Mouse (Mus musculus): ENCODE measurements around the gene Rbfox1. TPM values are rescaled to one million over a fixed set of nuclear protein-coding genes. Genes with fewer than 3 reads are reported as not detected.

Gene Rbfox1
- total RNA-seq, 2 experiments from 2014 or later: 410 to 420 TPM

- no peak for DNase-seq
Observed at GRCm38 (mm10) chr16:7040691-7041090, 1155.5 kb downstream of the Rbfox1 start.

GRCm38 (mm10) chr16:7047421-7047820 is 1162.3 kb downstream of the Rbfox1 start:
- no peak for DNase-seq

- no peak for DNase-seq
Observed at GRCm38 (mm10) chr16:7049162-7049971, 1164.2 kb downstream of the Rbfox1 start.

GRCm38 (mm10) chr16:7050945-7051344 is 1165.8 kb downstream of the Rbfox1 start:
- no peak for DNase-seq

GRCm38 (mm10) chr16:7051991-7052390 is 1166.8 kb downstream of the Rbfox1 start:
- DNase-seq: no peak

- DNase-seq: no peak
Observed at GRCm38 (mm10) chr16:7052408-7052807, 1167.3 kb downstream of the Rbfox1 start.

GRCm38 (mm10) chr16:7057789-7058188 is 1172.6 kb downstream of the Rbfox1 start:
- no peak for DNase-seq

- peak; percentile 42 to 51 for DNase-seq
Observed at GRCm38 (mm10) chr16:7058556-7058955, 1173.4 kb downstream of the Rbfox1 start.

- DNase-seq: no peak
Observed at GRCm38 (mm10) chr16:7059596-7059995, 1174.4 kb downstream of the Rbfox1 start.

- DNase-seq: no peak
Observed at GRCm38 (mm10) chr16:7060864-7061263, 1175.7 kb downstream of the Rbfox1 start.

- DNase-seq: no peak
Observed at GRCm38 (mm10) chr16:7062512-7062911, 1177.4 kb downstream of the Rbfox1 start.

- DNase-seq: no peak
Observed at GRCm38 (mm10) chr16:7067109-7067508, 1182.0 kb downstream of the Rbfox1 start.

GRCm38 (mm10) chr16:7069599-7069998 is 1184.4 kb downstream of the Rbfox1 start:
- no peak for DNase-seq

GRCm38 (mm10) chr16:7074786-7075185 is 1189.6 kb downstream of the Rbfox1 start:
- no peak for DNase-seq

GRCm38 (mm10) chr16:7075749-7076148 is 1190.6 kb downstream of the Rbfox1 start:
- no peak for DNase-seq

- DNase-seq: no peak
Observed at GRCm38 (mm10) chr16:7076305-7076704, 1191.2 kb downstream of the Rbfox1 start.

- no peak for DNase-seq
Observed at GRCm38 (mm10) chr16:7076707-7077106, 1191.6 kb downstream of the Rbfox1 start.

- DNase-seq: peak; percentile 72 to 77
Observed at GRCm38 (mm10) chr16:7081074-7081568, 1196.0 kb downstream of the Rbfox1 start.

GRCm38 (mm10) chr16:7081684-7082255 is 1196.6 kb downstream of the Rbfox1 start:
- DNase-seq: no peak

- no peak for DNase-seq
Observed at GRCm38 (mm10) chr16:7083937-7084336, 1198.8 kb downstream of the Rbfox1 start.

- DNase-seq: no peak
Observed at GRCm38 (mm10) chr16:7088601-7089430, 1203.7 kb downstream of the Rbfox1 start.

GRCm38 (mm10) chr16:7089475-7089874 is 1204.3 kb downstream of the Rbfox1 start:
- DNase-seq: no peak

GRCm38 (mm10) chr16:7090205-7090604 is 1205.0 kb downstream of the Rbfox1 start:
- DNase-seq: no peak
